Mouse (Mus musculus) retina, embryonic 14.5 days (tissue): ENCODE data around the gene Bfsp1.

Experiments used
- DNase-seq: peaks from one replicate; pipeline ENCODE4 v3.0.0-alpha.2; 2015; ENCODE audit warnings: low spot score

The Bfsp1 gene

DNA sequence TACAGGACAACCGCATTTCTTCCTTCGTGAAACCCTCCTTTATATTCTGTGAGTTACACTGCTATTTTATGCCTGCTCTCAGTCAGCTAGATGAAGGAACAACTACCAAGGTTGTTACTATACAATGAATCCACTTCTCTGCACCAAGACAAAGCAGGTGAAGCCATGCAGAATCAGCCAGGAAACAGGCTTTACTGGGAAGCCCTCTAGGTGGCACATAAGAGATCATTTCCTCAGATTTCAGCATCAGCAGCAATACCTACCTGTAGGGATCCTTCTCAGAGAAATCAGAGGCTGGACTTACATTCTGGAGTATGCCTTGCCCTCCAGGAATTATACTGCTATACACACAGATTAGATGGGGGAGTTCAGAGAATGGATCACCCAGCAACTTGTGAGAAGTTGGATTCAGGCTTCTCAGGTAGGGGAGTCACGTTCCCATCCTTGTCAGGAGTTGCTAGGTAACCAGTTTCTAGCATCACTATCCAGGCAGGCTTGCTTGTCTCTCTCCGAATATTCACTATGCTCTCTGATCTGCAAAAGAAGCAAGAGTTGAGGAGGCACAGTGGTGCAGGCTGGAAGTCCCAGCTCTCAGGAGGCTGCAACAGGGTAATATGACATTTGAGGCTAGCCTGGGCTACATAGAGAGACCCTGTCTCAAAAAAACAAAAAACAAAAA is 66.5 kb downstream of the Bfsp1 start:
- no peak for DNase-seq

DNA sequence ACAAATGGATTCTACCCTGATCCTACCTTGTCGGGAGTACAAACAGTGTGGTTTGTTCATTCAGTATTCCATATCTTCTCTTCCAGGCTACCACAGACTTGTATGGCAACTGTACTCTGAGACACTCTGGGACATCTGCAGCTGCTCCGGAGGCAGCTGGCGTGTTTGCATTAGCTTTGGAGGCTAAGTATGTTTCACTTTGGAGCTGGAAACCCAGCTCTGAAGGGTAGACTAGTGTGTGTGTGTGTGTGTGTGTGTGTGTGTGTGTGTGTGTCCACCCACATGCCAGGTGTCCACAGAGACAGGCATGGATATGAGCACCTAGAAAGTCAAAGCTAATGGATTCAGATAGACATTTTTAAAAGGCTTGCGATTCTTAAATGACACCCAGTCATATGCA is 67.1 kb downstream of the Bfsp1 start:
- DNase-seq = no peak

DNA sequence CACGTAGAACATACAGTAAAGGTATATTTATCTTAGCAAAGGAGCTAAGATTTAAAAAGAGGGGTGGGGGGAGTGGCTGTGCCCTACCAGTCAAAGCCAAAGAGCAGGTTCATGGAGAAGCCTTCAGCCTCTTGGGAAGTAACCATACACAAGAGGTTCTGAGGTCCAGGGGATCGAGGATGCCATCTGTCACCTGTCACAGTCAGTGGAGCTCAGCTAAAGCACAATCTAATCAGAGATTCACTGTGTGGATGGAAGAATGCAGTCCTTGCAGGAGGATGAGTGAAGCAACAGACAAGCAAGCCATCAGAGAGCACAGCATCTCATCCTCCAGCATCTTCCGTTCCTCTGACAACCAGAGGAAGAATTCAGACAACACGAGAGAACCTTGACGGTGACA is 73.1 kb downstream of the Bfsp1 start:
- DNase-seq = no peak

- DNase-seq = no peak
Measured at GRCm38 (mm10) chr2:143780310-143780709, 82.7 kb downstream of the Bfsp1 start.
